Mouse (Mus musculus) heart, postnatal 14 days (tissue): Measurements from ENCODE around the gene 1700086D15Rik. TPM values are rescaled to one million over a fixed set of nuclear protein-coding genes. Genes with fewer than 3 reads are reported as not detected.

ENCODE experiments used
- DNase-seq, 2 experiments: peaks; one replicate each; pipeline ENCODE4 v3.0.0; 2021 to 2022
- intact Hi-C: fragments of 180-260 bp; cut with DNase I; formaldehyde crosslinking; loops from one replicate; pipeline ENCODE4 v1.15.1; 2025
- total RNA-seq, 2 experiments: library from RNA; stranded (reverse); gene quantifications; 2 replicates each; pipeline ENCODE4 v1.2.3; 2021

Gene 1700086D15Rik
- total RNA-seq, 2 experiments from 2014 or later, result 0.27 to 0.60 TPM

DNA sequence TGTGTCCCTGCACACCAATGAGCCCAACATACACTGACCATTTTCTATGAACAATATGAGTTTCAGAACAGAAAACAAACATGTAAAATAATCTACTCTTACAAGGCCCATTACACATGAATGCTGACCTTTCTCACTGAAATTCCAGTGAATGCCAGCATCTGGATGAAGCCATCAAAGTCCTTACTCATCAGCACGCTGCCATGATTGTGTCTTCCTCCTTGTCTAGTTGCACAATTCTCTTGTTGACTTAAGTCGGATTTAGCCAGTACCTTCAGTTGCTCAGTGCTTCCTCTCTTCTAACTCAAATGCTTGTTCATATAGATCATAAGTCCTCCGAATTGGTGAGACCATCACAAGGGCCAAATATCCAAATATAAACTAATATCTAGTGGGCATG is 20.7 kb downstream of the 1700086D15Rik start:
- intact Hi-C loops, result no loop called here
- DNase-seq, result no peak

DNA sequence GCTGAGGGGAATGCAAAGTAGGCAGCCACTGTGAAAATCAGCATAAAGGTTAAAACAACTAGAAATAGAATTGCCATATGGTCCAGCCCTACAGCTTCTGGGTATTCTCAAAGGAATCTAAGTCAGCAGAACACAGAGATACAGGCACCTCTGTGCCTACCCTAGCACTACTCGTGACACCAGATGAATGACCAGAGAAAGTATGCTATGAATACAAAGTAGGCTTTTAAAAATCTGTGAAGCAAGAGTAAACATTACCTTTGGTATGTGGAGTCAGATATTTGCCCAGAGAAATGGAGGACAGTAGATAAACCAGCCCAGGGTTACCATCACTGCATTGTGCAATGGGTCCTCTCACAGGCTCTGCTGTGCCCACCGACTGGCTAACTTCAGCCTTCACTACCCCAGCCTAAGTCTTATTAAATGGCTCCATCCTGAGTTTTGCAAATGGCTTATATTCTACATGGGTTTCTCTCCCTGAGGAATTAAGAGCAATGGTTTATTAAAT is 22.5 kb downstream of the 1700086D15Rik start:
- intact Hi-C loops, result no loop called here

DNA sequence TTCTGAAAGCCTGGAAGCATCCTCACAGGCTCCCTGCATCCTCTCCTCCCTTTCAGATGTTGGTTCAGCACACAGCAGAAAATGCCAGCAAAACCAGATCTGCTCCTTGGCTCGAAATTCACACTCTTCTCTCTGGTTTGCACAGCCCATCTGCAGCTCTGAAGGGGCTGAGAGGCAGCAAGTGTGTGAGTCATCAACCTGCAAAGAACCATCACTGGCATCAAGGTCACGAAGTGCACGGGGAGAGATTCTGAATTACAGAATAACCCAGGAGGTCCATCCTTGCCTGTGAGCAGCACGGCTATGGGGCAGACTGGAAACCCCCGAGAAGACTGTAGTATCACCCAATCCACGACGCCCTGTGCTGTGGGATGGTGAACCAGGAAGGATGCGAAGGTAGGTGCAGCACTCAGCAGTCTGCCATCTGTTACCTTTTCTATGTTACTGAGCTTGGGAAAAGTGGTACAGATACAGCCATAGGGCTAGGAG is 24.4 kb downstream of the 1700086D15Rik start:
- intact Hi-C loops, result no loop called here
- no peak for DNase-seq

More for the DNA sequence above, 22.5 kb downstream of the 1700086D15Rik start:
- no peak for DNase-seq

DNA sequence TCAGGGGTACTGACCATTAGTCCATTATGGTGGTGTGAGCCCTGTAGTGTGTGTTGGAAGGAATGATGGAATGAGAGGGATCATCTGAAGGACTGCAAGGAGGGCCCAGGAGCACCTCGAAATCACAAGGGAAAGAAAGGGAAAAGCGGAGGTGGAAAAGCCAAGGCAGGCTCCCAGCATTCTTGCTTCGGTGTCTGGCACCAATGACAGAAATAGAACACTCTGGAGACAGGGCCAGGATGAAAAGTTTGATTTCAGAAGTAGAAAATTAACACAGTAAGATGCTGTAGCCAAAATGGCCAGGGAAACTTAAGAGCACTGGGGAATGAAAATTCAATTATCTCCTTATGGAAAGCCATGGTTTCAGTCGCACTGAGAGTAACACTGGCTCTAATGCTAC is 26.0 kb downstream of the 1700086D15Rik start:
- intact Hi-C loops, result no loop called here
- DNase-seq, result no peak

DNA sequence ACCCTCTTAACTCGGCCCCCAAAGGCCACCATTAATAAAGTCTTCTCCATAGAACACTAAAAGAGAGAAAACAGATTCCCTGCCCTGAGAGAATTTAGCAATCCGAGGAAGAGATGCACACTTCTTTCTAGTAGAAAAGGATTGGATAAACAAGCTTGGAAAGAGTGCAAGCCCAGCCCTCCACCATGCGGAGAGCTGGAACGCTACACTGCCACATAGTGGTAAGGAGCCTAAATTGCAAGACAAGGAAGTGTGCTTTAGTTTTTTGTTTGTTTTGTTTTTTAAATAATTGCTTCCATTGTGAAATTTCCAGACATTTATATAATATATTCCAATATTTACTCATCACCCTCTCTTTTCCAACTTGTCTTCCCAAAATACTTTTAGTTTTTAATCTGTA is 30.6 kb downstream of the 1700086D15Rik start:
- no peak for DNase-seq
- intact Hi-C loops, result no loop called here

DNA sequence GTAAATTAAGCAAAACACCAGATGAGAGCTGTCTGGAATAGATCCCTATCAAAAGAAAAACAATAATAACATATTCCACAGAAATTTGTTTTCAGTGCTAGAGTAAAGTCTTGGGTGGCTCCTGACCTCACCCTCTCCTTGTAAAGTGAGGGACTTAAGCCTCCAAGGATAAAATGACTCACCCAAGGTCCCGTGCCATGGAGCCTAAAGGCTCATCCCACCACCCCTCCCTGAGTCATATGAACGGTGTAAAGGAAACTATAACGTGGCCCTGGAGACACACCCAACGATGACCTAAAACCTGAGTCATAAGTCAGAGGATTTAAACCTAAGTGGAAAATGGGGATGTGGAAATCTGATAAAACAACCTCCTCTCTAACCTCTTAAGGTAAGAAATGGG is 31.0 kb downstream of the 1700086D15Rik start:
- intact Hi-C loops, result no loop called here
- DNase-seq, result no peak

DNA sequence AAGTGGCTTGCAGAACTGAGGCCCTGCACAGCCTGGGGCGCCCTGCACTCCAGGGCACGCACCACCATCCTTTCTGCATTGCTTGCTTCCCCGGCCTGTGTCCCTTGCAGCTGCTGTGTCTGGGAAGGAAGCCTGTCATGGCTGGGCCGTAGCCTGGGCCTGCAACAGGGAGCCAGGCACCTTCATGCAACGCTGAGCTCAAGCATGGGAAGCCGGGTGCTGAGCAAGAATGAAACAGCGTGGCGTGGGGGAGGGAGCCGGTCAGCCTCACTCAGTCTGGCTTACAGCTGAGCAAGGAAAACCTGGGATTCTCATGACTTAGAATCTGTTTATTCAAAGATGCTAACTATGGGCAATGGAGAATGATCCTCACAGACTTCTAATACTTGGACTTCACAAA is 33.1 kb downstream of the 1700086D15Rik start:
- peak in 1 of 2 experiments; percentile 9 for DNase-seq
- intact Hi-C loops, result no loop called here

DNA sequence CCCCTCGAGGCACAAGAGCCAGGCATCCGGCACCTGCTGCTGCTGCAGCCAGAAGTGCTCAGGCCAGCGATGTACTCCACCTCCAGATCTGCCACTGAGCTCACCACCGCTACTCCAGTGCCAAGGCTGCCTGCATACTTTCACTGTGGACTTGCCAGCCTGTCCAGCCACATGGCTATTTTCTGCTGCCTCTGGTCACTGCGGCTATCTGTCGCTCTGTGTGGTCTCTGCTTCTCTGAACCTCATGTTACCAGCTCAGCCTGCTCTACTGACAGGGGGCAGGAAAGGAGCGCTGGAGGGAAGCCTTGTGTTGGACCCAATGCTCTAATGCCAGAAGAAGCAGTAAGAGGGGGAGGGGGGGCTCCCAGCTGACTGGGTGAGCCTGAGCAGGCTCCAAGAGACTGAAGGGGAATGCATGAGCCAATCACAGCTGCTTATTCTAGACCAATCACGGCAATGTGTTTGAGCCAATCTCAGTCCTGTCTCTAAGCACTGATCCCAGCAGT is 34.7 kb downstream of the 1700086D15Rik start:
- intact Hi-C loops, result no loop called here
- peak; percentile 29 to 49 for DNase-seq

DNA sequence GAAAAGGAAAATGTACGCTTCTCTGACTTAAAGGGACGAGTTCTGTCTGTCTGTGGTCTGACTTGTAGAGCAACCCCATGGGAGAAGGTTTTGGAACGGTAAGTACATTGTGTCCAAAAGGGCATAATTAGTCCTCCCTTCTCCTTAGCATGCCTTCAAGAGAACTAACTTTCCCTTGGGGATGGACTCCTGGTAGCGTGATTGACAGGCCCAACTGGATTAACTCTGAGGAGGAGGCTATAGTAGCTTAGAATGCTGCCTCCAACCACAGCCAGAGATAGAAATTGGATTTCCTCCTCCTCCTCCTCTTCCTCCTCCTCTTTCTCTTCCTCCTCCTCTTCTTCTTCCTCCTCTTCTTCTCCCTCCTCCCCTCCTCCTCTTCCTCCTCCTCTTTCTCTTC is 39.4 kb downstream of the 1700086D15Rik start:
- no peak for DNase-seq
- intact Hi-C loops, result no loop called here

DNA sequence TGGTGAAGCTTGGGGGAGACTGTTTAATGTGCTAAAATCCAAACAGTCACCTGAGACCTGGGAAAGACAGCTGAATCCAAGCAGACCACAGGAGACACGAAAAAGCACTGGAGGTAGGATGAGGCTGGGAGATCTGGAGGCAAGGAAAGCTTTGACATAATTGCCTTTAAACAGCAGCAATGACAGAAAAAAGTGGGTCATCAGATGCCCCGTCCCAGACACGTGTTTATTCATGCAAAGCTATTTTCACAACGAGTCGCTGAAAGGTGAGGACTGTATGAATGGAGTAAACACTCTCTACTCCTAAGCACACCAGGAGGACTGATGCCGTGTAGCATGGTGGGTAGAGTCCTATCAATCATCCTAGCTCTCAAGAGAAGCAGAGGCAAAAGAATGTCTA is 43.9 kb downstream of the 1700086D15Rik start:
- no peak for DNase-seq
- intact Hi-C loops, result no loop called here

DNA sequence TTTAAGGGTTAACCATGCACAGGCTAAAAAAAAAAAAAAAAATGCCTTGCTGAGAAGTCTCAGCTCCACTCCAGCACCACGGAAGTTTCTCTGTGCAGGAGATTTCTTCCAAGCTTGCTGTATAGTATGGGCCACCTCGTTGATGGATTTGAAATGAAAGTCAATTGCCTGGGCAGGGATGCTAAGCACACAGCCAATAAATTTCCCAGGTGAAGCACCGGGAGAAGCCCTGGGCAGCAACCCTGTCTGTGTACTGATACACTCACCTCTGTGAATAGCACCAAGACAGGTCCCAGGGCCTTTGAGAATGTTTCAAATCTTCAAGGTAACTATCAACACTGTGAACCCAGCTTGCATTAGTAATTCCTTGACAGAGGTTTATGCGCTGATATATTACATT is 47.6 kb downstream of the 1700086D15Rik start:
- intact Hi-C loops, result no loop called here
- no peak for DNase-seq

DNA sequence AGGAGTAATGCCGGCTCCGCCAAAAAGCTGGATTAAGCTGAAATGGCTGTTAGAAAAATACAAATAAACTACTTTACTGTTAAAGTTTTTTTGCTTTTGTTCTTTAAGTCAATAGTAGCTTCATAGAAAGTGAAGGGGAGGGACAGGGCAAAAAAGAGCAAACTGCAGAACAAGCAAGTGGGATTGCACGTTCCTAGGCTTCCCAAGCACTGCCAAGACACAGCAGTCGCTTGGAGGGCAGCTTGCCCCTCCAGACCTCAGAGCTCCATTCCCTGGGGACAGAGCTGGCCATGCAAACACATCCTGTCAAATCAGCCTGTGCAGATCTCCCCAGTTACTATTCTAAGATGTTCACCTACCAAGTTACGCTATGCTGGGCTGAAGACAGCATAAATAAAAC is 48.0 kb downstream of the 1700086D15Rik start:
- intact Hi-C loops, result no loop called here
- DNase-seq, result no peak

DNA sequence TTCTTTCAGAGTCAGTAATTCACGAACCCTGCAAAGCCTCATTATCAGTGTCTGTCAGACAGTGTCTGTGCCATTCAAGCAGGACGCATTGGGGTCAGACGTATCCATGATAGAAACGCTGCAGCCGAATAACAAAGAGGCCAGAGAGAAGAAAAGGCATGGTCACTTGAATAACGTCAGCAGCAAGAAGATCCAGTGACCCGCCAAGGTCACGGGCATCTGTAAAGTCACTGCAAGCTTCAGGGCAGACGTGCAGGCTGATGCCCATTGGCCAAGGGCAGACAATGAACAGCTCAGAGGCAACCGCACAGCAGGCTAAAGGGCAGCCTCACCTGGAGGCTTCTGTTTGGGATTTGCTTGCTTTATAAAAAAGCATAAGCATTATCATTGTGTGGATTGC is 49.6 kb downstream of the 1700086D15Rik start:
- no peak for DNase-seq
- intact Hi-C loops, result no loop called here

DNA sequence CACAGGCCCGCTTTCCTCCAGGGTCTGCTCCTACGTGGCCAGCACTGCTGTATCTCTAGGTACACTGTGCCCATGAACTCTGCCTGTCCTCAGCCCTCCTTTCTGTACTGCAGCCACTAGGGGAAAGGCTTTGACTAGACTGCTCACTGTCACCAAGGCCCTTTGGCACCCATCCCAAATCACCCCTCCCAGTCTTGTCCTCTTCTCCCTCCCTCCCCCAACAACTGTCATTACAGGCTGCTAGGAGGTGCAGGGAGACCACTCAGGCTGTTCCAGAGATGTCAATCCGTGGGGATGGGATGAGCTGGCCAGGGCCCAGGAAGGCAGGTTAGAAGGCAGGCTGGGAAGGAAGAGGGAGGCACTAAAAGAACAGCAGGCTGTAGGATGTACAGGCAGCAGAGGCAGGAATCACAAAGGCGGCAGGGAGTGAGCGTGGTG is 51.9 kb downstream of the 1700086D15Rik start:
- intact Hi-C loops, result no loop called here
- DNase-seq, result peak in 1 of 2 experiments; percentile 31

DNA sequence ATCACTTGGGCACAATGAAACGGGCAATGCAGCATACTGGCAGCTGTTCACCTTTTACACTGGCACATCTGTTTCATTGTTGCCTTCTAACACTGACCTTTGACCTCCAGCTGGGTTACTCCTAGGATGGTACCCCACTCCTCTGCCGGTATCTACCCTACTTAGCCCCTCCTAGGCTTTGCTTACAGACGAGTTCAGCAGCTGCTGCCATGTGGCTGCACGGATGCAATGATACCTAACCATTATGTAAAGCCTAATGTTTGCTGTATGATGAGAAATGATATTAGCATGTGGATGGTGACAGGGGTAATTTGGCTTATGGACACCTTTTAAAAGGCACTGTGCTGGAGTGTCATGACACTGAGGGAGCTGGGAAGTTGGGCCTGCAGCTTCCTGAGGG is 52.5 kb downstream of the 1700086D15Rik start:
- intact Hi-C loops, result no loop called here
- no peak for DNase-seq

DNA sequence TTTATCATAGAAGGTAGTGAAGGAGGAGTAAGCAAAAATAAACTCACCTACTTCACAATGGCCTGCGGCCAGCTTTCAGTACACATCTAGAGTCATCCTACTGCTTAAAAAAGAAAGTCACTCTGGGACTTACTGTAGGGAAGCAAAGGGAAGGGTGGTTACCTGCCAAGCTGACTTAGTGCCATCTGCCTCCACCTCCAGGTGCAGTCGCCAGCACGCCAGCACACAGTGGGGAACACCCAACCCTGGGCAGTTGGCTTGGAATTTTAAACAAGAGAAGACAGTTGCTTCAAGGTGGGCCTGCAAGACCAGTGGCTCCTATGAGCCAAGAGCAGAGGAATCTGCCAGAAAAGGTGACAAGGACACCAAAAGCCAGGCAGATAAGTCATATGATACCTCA is 55.6 kb downstream of the 1700086D15Rik start:
- intact Hi-C loops, result no loop called here

More for the DNA sequence above, 55.6 kb downstream of the 1700086D15Rik start:
- DNase-seq, result no peak

Other genes starting within 250 kb of the 1700086D15Rik start
- 10 to 100 TPM; 19.5 to 21.3 TPM for gene Elac2, start 180.9 kb downstream of the 1700086D15Rik start, total RNA-seq
- gene Arhgap44, start 3.1 kb upstream of the 1700086D15Rik start, total RNA-seq, result 10 to 100 TPM; 16.7 to 18.9 TPM
- gene Myocd, start 110.1 kb upstream of the 1700086D15Rik start, total RNA-seq, result 100 to 1,000 TPM; 106 to 112 TPM